Mouse (Mus musculus) liver, embryonic 14.5 days (tissue): ENCODE data around the gene Slc17a7. TPM values are rescaled to one million over a fixed set of nuclear protein-coding genes. Genes with fewer than 3 reads are reported as not detected.

ENCODE experiments used
- ATAC-seq: fragments of 200-750 bp; cut with Nextera tagmentation; 2 replicates; pipeline ENCODE4 v1.8.0; 2017; ENCODE audit warnings: moderate number of reproducible peaks, mild to moderate bottlenecking, moderate library complexity; ENCODE audit not compliant: insufficient read depth
- DNase-seq, 3 experiments: peaks; one replicate each; pipeline ENCODE4 v3.0.0-alpha.2; 2012 to 2013; ENCODE audit warnings: low read depth in 3 of 3, low spot score in 3 of 3
- H3K27ac ChIP-seq: fragments of 300-500 bp; sonication (generic); 2 replicates; pipeline ENCODE4 v1.5.1; 2014; ENCODE audit warnings: moderate library complexity, mild to moderate bottlenecking, control low read depth, inconsistent platforms
- H3K27me3 ChIP-seq: fragments of 300-500 bp; sonication (generic); 2 replicates; pipeline ENCODE4 v1.6.1; 2014; ENCODE audit warnings: mild to moderate bottlenecking, low read length, moderate library complexity; ENCODE audit not compliant: control insufficient read depth, insufficient read depth
- H3K36me3 ChIP-seq: fragments of 300-500 bp; sonication (generic); replicated peaks from 2 replicates; pipeline ENCODE4 v1.6.1; 2014; ENCODE audit warnings: low read depth; ENCODE audit not compliant: control insufficient read depth, insufficient read depth
- H3K4me1 ChIP-seq, 2 experiments: fragments of 200-500 bp in 1 of 2; fragments of 300-500 bp in 1 of 2; sonication (generic) in 1 of 2; replicated peaks; 2 replicates each; pipeline ENCODE4 v1.6.1; 2012 to 2014; ENCODE audit warnings: antibody characterized with exemption in 1 of 2, inconsistent platforms in 1 of 2, low read length in 1 of 2; ENCODE audit not compliant: control insufficient read depth in 2 of 2, insufficient read depth in 2 of 2
- H3K4me2 ChIP-seq: fragments of 300-500 bp; sonication (generic); 2 replicates; pipeline ENCODE4 v1.6.1; 2014; ENCODE audit warnings: low read depth, mild to moderate bottlenecking, control low read depth, moderate library complexity
- H3K4me3 ChIP-seq, 2 experiments: fragments of 200-500 bp in 1 of 2; fragments of 300-500 bp in 1 of 2; sonication (generic) in 1 of 2; 2 replicates each; pipeline ENCODE4 v1.5.1; 2012 to 2014; ENCODE audit warnings: low read depth in 2 of 2, low read length in 2 of 2, mild to moderate bottlenecking in 2 of 2, control low read depth in 1 of 2, inconsistent platforms in 1 of 2, moderate library complexity in 1 of 2; ENCODE audit not compliant: insufficient read depth in 1 of 2
- H3K9ac ChIP-seq: fragments of 300-500 bp; sonication (generic); replicated peaks from 2 replicates; pipeline ENCODE4 v1.6.1; 2014; ENCODE audit warnings: mild to moderate bottlenecking, control low read depth, moderate library complexity
- H3K9me3 ChIP-seq: fragments of 300-500 bp; sonication (generic); 2 replicates; pipeline ENCODE4 v1.6.1; 2016; ENCODE audit warnings: low read length, mixed read lengths; ENCODE audit not compliant: control insufficient read depth
- CTCF ChIP-seq: IDR thresholded peaks from 2 replicates; pipeline ENCODE4 v1.5.1; 2016; ENCODE audit warnings: antibody characterized with exemption, low read depth, control low read depth
- EP300 ChIP-seq: IDR thresholded peaks from 2 replicates; pipeline ENCODE4 v1.6.1; 2016; ENCODE audit warnings: antibody characterized with exemption, low read depth
- WGBS: fragments of 180-500 bp; shearing (Covaris S2); extraction: QIAGEN DNeasy Blood & Tissue Kit; methylation state at CpG from one replicate; pipeline ENCODE4 v1.1.7; 2014; ENCODE audit not compliant: insufficient replicate concordance; 5-methylcytosine and 5-hydroxymethylcytosine counted together
- polyA plus RNA-seq, 2 experiments: library from polyadenylated mRNA; depleted of rRNA in 1 of 2; stranded (reverse) in 1 of 2; unstranded in 1 of 2; fragments of >200 nt; fragmentation: Nextera tagmentation in 1 of 2; extraction: Ambion mirVana in 1 of 2; gene quantifications; 2 replicates each; pipeline versions ENCODE4 v1.2.1 to v1.2.3; 2012 to 2014

Gene Slc17a7
- polyA plus RNA-seq, 2 experiments: 0.01 TPM; not detected in 1

DNA sequence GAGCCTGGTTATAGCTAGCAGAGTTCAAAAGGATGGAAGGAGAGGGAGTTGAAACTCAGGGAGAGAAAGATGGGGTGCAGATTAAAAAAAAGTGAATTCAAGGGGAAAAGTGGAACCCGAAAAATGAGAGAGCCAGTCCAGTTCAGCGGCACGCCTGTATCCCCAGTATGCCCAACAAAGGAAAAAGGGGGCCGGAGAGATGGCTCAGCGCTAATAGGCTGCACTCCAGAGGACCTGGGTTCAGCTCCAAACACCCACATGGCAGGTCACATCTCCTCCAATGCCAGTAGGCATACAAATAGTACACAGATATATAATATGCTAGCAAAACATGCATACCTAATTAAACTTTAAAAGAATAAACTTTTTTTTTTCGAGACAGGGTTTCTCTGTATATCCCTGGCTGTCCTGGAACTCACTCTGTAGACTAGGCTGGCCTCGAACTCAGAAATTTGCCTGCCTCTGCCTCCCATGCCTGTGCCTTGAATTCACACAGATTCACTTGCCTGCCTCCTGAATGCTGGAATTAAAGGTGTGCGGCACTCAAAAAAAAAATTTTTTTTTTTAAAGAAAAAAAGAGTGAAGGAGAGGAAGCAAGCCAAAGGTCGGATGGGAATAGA is 643 bp upstream of the Slc17a7 start:
- H3K4me3 ChIP-seq: no peak overlapping the region
- H3K4me1 ChIP-seq: peaks cover 2 to 3% of the 10 kb centered on the region in 2 experiments; a peak in 1 of 4 replicates
- no peaks in the 10 kb centered on the region for H3K36me3 ChIP-seq
- DNase-seq: no peak
- H3K9ac ChIP-seq: no peak overlapping the region
- 56% methylated on average over 9 of the region's 9 CpGs for WGBS
- H3K4me2 ChIP-seq: no peak overlapping the region
- no peak for ATAC-seq
- TF ChIP-seq EP300 (no peak), CTCF (no peak)
- H3K27ac ChIP-seq: no peak overlapping the region
- H3K27me3 ChIP-seq: peaks cover 58% of the 10 kb centered on the region
- no peaks in the 10 kb centered on the region for H3K9me3 ChIP-seq

DNA sequence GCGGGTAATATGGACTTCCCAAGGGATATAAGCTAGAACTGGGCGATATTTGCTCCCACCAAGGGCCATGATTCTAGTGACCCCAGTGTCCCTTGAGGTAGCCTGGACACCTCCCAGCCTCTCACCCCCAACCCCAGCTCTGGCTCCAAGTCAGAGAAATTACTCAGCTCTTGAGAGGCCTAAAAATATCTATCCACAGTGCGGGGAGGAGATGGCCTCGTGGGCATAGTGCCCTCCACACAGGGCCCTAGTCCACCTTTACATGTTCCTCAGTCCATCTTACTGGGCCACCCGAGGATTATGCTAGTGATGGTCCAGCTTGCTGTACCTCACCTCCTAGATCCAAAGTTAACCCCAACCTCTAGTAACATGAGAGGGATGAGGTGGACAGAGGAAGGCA is 1.1 kb downstream of the Slc17a7 start:
- Histone ChIP-seq H3K27ac (no peak overlapping the region), H3K9ac (no peak overlapping the region), H3K4me2 (no peak overlapping the region), H3K4me3 (no peak overlapping the region), H3K9me3 (peaks cover 4% of the 10 kb centered on the region; the same call in 1 of the 2 replicates), H3K36me3 (no peaks in the 10 kb centered on the region), H3K27me3 (peaks cover 72% of the 10 kb centered on the region), H3K4me1 (peaks cover 2 to 3% of the 10 kb centered on the region in 2 experiments; a peak in 1 of 4 replicates)
- ATAC-seq: no peak
- WGBS: 45% methylated on average over 5 of the region's 5 CpGs
- no peak for DNase-seq
- TF ChIP-seq EP300 (no peak), CTCF (no peak)

GRCm38 (mm10) chr7:45165701-45166100 is 2.0 kb downstream of the Slc17a7 start:
- ATAC-seq (no peak), DNase-seq (no peak)
- H3K4me3 ChIP-seq: no peak overlapping the region
- H3K4me2 ChIP-seq: no peak overlapping the region
- no peak for TF ChIP-seq CTCF
- TF ChIP-seq EP300: no peak
- peaks cover 72% of the 10 kb centered on the region for H3K27me3 ChIP-seq
- 43% methylated on average over 11 of the region's 11 CpGs for WGBS
- peaks cover 4% of the 10 kb centered on the region; the same call in 1 of the 2 replicates for H3K9me3 ChIP-seq
- peaks cover 2 to 3% of the 10 kb centered on the region in 2 experiments; a peak in 1 of 4 replicates for H3K4me1 ChIP-seq
- no peak overlapping the region for H3K9ac ChIP-seq
- H3K36me3 ChIP-seq: no peaks in the 10 kb centered on the region
- no peak overlapping the region for H3K27ac ChIP-seq

DNA sequence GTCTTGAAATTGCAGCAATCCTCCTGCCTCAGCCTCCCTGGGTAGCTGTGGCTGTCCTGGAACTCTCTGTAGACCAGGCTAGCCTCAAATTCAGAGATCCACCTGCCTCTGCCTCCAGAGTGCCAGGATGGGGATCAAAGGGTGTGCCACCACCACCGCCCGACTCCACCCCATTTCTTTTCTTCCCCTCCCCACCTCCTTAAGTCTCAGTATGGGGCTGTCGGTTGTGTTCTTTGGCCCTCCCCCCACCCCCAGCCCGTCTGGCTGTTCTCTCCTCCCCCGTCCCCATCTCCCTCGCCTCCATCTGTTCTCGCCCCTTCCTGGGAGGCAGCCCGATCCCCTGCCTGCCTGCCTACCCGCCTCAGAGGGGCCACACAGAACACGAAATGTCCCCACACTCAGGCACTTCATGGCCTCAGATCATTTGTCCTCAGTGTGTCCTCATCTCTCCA is 3.2 kb downstream of the Slc17a7 start:
- WGBS: 17% methylated on average over 10 of the region's 10 CpGs
- H3K27me3 ChIP-seq: peaks cover 75% of the 10 kb centered on the region

GRCm38 (mm10) chr7:45167761-45168445 is 4.2 kb downstream of the Slc17a7 start:
- Histone ChIP-seq H3K4me3 (no peak overlapping the region), H3K27ac (no peak overlapping the region), H3K9me3 (peaks cover 4% of the 10 kb centered on the region; the same call in 1 of the 2 replicates), H3K4me2 (no peak overlapping the region), H3K36me3 (no peaks in the 10 kb centered on the region), H3K4me1 (no peaks in the 10 kb centered on the region), H3K9ac (no peak overlapping the region), H3K27me3 (peaks cover 68% of the 10 kb centered on the region)
- TF ChIP-seq EP300: no peak
- no peak for TF ChIP-seq CTCF
- WGBS: 5% methylated on average over 19 of the region's 19 CpGs
- ATAC-seq: no peak
- DNase-seq: no peak

More for the DNA sequence above, 3.2 kb downstream of the Slc17a7 start:
- H3K36me3 ChIP-seq: no peaks in the 10 kb centered on the region
- no peak overlapping the region for H3K27ac ChIP-seq
- no peak for ATAC-seq
- H3K4me2 ChIP-seq: no peak overlapping the region
- H3K9me3 ChIP-seq: peaks cover 4% of the 10 kb centered on the region; the same call in 1 of the 2 replicates
- no peak overlapping the region for H3K9ac ChIP-seq
- H3K4me1 ChIP-seq: no peaks in the 10 kb centered on the region; a peak in 1 of 4 replicates
- no peak for TF ChIP-seq CTCF
- TF ChIP-seq EP300: no peak
- no peak overlapping the region for H3K4me3 ChIP-seq
- DNase-seq: no peak
